Mouse (Mus musculus) 3134 (cell line): Measurements from ENCODE around the gene Gm20855.
"Not testable (repeated sequence)": the region's sequence is repeated elsewhere in the genome, so short reads cannot be mapped to it uniquely, and the experiment has no call there.

Experiments used
- DNase-seq: peaks from one replicate; pipeline ENCODE4 v3.0.0-alpha.2; 2011; ENCODE audit warnings: low spot score; ENCODE audit not compliant: insufficient read length; ENCODE audit errors: extremely low read depth

Gene Gm20855

DNA sequence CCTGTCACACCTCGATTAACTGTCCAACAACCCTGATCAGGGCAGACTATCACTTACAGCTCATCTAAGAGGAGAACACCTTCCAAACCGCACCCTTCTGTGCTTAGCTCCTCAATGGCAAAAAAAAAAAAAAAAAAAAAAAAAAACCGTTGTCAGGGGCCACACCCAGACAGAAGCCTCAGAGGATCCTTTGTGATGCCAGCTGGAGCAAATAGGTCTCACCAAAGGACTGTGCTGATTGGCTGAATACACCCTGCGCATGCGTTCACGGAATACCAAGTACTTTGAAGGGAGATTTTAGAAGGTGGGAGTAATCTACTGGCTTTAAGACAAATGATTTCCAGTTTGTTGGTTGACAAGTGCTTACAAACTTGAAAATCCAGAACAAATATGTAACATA is at the start of gene Gm20855:
Gene Gm20855 (minus strand): TSS at position 101 of the 400 bp plus-strand sequence.
- DNase-seq, result not testable (repeated sequence)
